Mouse (Mus musculus) liver, embryonic 14.5 days (tissue): ENCODE data around the gene Txn1. TPM values are rescaled to one million over a fixed set of nuclear protein-coding genes. Genes with fewer than 3 reads are reported as not detected.
A peak's percentile ranks its signal among the peaks of the same experiment; 100 is the strongest.

Experiments used
- ATAC-seq: fragments of 200-750 bp; cut with Nextera tagmentation; 2 replicates; pipeline ENCODE4 v1.8.0; 2017; ENCODE audit warnings: moderate number of reproducible peaks, mild to moderate bottlenecking, moderate library complexity; ENCODE audit not compliant: insufficient read depth
- DNase-seq, 3 experiments: peaks; one replicate each; pipeline ENCODE4 v3.0.0-alpha.2; 2012 to 2013; ENCODE audit warnings: low read depth in 3 of 3, low spot score in 3 of 3
- H3K27ac ChIP-seq: fragments of 300-500 bp; sonication (generic); 2 replicates; pipeline ENCODE4 v1.5.1; 2014; ENCODE audit warnings: moderate library complexity, mild to moderate bottlenecking, control low read depth, inconsistent platforms
- H3K27me3 ChIP-seq: fragments of 300-500 bp; sonication (generic); 2 replicates; pipeline ENCODE4 v1.6.1; 2014; ENCODE audit warnings: mild to moderate bottlenecking, low read length, moderate library complexity; ENCODE audit not compliant: control insufficient read depth, insufficient read depth
- H3K36me3 ChIP-seq: fragments of 300-500 bp; sonication (generic); replicated peaks from 2 replicates; pipeline ENCODE4 v1.6.1; 2014; ENCODE audit warnings: low read depth; ENCODE audit not compliant: control insufficient read depth, insufficient read depth
- H3K4me1 ChIP-seq, 2 experiments: fragments of 200-500 bp in 1 of 2; fragments of 300-500 bp in 1 of 2; sonication (generic) in 1 of 2; replicated peaks; 2 replicates each; pipeline ENCODE4 v1.6.1; 2012 to 2014; ENCODE audit warnings: antibody characterized with exemption in 1 of 2, inconsistent platforms in 1 of 2, low read length in 1 of 2; ENCODE audit not compliant: control insufficient read depth in 2 of 2, insufficient read depth in 2 of 2
- H3K4me2 ChIP-seq: fragments of 300-500 bp; sonication (generic); 2 replicates; pipeline ENCODE4 v1.6.1; 2014; ENCODE audit warnings: low read depth, mild to moderate bottlenecking, control low read depth, moderate library complexity
- H3K4me3 ChIP-seq, 2 experiments: fragments of 200-500 bp in 1 of 2; fragments of 300-500 bp in 1 of 2; sonication (generic) in 1 of 2; 2 replicates each; pipeline ENCODE4 v1.5.1; 2012 to 2014; ENCODE audit warnings: low read depth in 2 of 2, low read length in 2 of 2, mild to moderate bottlenecking in 2 of 2, control low read depth in 1 of 2, inconsistent platforms in 1 of 2, moderate library complexity in 1 of 2; ENCODE audit not compliant: insufficient read depth in 1 of 2
- H3K9ac ChIP-seq: fragments of 300-500 bp; sonication (generic); replicated peaks from 2 replicates; pipeline ENCODE4 v1.6.1; 2014; ENCODE audit warnings: mild to moderate bottlenecking, control low read depth, moderate library complexity
- H3K9me3 ChIP-seq: fragments of 300-500 bp; sonication (generic); 2 replicates; pipeline ENCODE4 v1.6.1; 2016; ENCODE audit warnings: low read length, mixed read lengths; ENCODE audit not compliant: control insufficient read depth
- CTCF ChIP-seq: IDR thresholded peaks from 2 replicates; pipeline ENCODE4 v1.5.1; 2016; ENCODE audit warnings: antibody characterized with exemption, low read depth, control low read depth
- EP300 ChIP-seq: IDR thresholded peaks from 2 replicates; pipeline ENCODE4 v1.6.1; 2016; ENCODE audit warnings: antibody characterized with exemption, low read depth
- WGBS: fragments of 180-500 bp; shearing (Covaris S2); extraction: QIAGEN DNeasy Blood & Tissue Kit; methylation state at CpG from one replicate; pipeline ENCODE4 v1.1.7; 2014; ENCODE audit not compliant: insufficient replicate concordance; 5-methylcytosine and 5-hydroxymethylcytosine counted together
- polyA plus RNA-seq, 2 experiments: library from polyadenylated mRNA; depleted of rRNA in 1 of 2; stranded (reverse) in 1 of 2; unstranded in 1 of 2; fragments of >200 nt; fragmentation: Nextera tagmentation in 1 of 2; extraction: Ambion mirVana in 1 of 2; gene quantifications; 2 replicates each; pipeline versions ENCODE4 v1.2.1 to v1.2.3; 2012 to 2014

Gene Txn1
- polyA plus RNA-seq, 2 experiments = 165 to 254 TPM

DNA sequence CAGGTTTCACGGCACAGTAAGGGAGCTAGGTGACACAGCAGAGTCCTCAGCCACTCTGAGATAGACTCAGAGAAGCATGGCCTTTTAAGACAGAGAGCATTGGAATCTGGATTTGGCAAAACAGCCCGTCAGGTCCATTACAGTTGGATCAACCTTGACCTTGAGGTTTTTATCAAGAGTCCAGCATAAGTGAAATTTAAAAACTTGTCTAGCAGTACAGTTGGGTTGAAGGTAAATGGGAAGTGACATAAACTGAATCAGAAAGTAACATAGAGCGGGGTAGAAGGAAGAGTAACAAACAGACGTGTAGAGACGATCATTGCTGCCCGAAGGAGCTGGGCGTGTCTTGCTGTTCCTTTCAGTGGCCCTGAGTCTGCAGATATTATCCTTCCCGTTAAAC, 2.8 kb upstream of the Txn1 start:
- WGBS = 62% methylated on average over 8 of the region's 8 CpGs
- H3K9ac ChIP-seq = no peak overlapping the region
- ATAC-seq = no peak
- no peak for TF ChIP-seq EP300
- no peak for TF ChIP-seq CTCF
- H3K27me3 ChIP-seq = no peaks in the 10 kb centered on the region
- no peaks in the 10 kb centered on the region for H3K36me3 ChIP-seq
- H3K27ac ChIP-seq = no peak overlapping the region
- peaks cover 21 to 27% of the 10 kb centered on the region in 2 experiments for H3K4me1 ChIP-seq
- H3K4me2 ChIP-seq = no peak overlapping the region
- no peak for DNase-seq
- no peaks in the 10 kb centered on the region for H3K9me3 ChIP-seq
- H3K4me3 ChIP-seq = no peak overlapping the region

DNA sequence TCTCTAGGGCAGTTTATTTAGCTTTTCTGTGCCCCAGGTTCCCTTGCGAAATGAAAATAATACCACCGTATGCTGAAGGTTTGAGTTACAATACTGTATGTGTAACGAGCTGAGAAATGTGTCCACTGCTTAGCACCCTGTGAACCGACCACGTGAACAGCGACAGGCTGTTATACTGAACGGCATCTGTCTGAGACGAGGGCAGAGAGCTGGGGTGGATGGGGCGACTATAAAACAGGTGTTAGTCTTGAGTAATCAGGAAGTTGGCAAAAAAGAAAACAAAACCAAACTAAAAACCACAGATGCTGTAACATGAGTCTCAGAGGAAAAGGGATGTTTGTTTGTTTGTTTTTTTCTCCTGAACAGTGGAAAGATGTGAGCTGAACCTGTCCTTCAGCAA, 1.9 kb upstream of the Txn1 start:
- peaks cover 27 to 35% of the 10 kb centered on the region in 2 experiments for H3K4me1 ChIP-seq
- H3K4me3 ChIP-seq = no peak overlapping the region
- H3K9me3 ChIP-seq = no peaks in the 10 kb centered on the region
- H3K9ac ChIP-seq = no peak overlapping the region; the same call in 1 of the 2 replicates
- H3K27ac ChIP-seq = no peak overlapping the region
- ATAC-seq (no peak), DNase-seq (no peak)
- no peaks in the 10 kb centered on the region for H3K27me3 ChIP-seq
- WGBS = 64% methylated on average over 9 of the region's 9 CpGs
- TF ChIP-seq CTCF = no peak
- TF ChIP-seq EP300 = no peak
- H3K4me2 ChIP-seq = no peak overlapping the region; the same call in 1 of the 2 replicates
- H3K36me3 ChIP-seq = no peaks in the 10 kb centered on the region

DNA sequence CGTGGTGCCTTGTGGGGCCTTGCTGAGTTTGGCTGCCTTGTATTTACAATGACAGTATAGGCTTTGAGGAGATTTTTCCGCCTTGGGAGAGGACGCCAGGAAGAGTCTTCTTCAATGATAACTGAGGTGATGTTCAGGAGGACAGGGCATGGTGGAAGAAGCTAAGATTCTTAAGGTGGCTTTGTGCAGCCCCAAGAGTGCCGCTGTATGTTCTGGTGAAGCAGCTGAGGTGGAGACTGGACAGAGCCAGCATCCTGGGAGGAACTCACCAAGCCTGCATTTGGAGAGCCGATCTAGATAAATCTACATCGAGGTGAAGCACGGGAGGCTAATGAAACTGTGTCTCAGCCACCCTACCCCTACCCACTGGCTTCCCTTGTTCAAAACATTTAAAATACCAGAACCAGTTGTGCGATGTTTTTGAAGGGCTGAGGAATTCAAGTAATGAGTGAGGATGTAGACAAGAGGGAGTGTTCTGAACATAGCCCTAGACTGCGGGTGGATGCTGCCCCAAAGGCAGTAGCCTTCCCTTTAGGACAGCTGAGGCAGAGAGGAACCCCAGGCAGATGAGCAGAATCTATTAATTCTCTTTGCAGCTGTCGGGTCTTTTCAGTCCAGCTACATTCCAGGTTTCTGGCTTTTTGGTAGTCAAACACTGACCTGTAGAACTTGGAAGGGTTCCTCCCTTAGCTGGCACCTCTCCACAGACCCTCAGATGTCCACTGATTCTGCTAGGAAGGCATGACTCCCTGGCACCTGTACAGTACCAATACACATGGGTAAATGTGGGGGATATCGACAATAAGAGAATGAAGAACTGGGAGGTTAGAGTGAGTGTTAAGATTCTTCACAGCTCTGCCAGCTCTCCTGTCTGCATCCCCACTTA, 1.2 kb upstream of the Txn1 start:
- Histone ChIP-seq H3K36me3 (no peaks in the 10 kb centered on the region), H3K9me3 (no peaks in the 10 kb centered on the region), H3K27me3 (no peaks in the 10 kb centered on the region), H3K4me2 (peak overlapping the region; percentile 63), H3K4me1 (peaks cover 27 to 35% of the 10 kb centered on the region in 2 experiments), H3K27ac (peak overlapping the region; percentile 74), H3K9ac (peak overlapping the region; percentile 78), H3K4me3 (peak overlapping the region; percentile 82 to 89)
- DNase-seq (no peak), ATAC-seq (no peak)
- WGBS = 42% methylated on average over 11 of the region's 11 CpGs
- TF ChIP-seq CTCF (no peak), EP300 (no peak)

DNA sequence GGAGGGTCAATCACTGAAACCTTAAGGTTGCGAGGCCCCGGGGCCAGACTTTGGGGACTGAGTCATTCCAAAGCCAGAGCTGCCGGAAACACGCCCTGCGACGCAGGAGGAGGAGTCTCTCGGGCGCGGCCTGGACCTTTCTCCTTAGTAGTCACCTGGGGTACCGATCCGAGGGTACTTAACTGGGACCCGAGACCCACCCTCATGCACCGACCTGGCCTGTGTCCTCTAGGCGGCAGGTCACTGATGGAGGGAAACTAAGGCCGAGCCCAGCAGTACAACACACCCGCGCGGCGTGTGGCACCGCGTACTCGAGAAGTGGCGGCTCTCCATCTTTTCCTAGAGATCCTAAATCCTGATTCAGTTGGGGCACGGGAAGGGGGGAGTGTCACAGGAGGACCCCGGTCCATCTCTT, 660 bp downstream of the Txn1 start:
- TF ChIP-seq CTCF (peak; percentile 31; the same call in 1 of the 2 replicates), EP300 (no peak)
- Histone ChIP-seq H3K4me2 (peak overlapping the region; percentile 63), H3K9me3 (no peaks in the 10 kb centered on the region; the same call in 1 of the 2 replicates), H3K27me3 (no peaks in the 10 kb centered on the region), H3K27ac (peak overlapping the region; percentile 67), H3K4me3 (peak overlapping the region; percentile 89 to 96), H3K36me3 (peaks cover 16% of the 10 kb centered on the region), H3K9ac (peak overlapping the region; percentile 89), H3K4me1 (peaks cover 27 to 35% of the 10 kb centered on the region in 2 experiments)
- DNase-seq (peak; percentile 57 to 64 (median 59)), ATAC-seq (peak; percentile 22; the same call in 1 of the 2 replicates)
- under 1% methylated on average over 25 of the region's 25 CpGs for WGBS

DNA sequence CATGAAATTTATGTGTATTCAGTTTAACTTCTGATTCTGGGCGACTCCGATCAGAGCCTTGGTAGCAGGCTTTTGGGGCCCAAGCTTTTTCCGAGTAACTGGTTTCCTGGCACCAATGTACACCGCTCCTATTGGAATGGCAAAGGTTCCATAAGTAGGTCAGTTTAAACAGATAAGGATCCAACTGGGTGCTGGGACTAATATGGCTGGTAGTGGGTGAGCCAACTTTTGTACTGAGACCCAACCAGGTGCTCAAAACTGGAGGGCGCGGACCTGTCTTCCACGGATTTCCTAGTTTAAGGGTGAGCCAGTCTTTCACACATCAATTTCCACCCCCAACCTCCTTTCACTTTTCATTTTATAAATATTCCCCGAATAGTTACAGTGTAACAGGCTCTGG, 1.2 kb downstream of the Txn1 start:
- peaks cover 27 to 35% of the 10 kb centered on the region in 2 experiments for H3K4me1 ChIP-seq
- no peaks in the 10 kb centered on the region for H3K27me3 ChIP-seq
- TF ChIP-seq EP300 (no peak), CTCF (no peak)
- peak overlapping the region; percentile 63 for H3K4me2 ChIP-seq
- peak overlapping the region; percentile 89 to 96 for H3K4me3 ChIP-seq
- peak overlapping the region; percentile 54 for H3K27ac ChIP-seq
- H3K36me3 ChIP-seq = peaks cover 21% of the 10 kb centered on the region
- DNase-seq (no peak), ATAC-seq (no peak)
- peak overlapping the region; percentile 89 for H3K9ac ChIP-seq
- no peaks in the 10 kb centered on the region; the same call in 1 of the 2 replicates for H3K9me3 ChIP-seq
- 66% methylated on average over 8 of the region's 8 CpGs for WGBS
